Mouse (Mus musculus) embryo, embryonic 9.5 days (tissue): ENCODE measurements around the gene Slc23a2.

ENCODE experiments used
- DNase-seq: peaks from one replicate; pipeline ENCODE4 v3.0.0-alpha.2; 2017; ENCODE audit errors: extremely low spot score

Gene Slc23a2

DNA sequence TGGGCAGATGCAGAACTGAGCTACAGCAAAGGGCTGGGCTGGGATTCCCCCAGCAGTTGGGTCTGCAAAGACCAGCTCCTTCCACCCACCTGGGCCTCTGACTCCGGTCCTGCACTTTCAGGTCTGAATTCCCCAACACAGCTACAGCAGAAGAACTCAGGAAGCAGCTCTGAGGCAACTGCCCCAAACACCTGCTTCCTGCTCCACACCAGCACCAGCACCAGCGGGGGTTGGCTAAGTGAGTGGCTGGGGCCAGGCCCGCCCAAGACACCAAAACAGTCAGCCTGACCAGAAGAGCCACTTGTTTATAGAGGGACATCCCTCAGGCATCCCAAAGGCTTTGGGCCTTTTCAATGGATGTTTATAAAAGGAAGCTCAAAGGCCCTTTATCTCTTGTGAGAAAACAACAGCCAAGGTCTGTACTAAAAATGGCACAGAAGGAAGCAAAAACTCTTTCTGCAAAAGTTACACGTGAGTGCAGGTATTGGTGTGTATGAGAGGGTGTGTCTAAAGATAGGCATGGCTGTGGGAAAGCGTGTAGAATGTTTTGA, 123.8 kb downstream of the Slc23a2 start:
- DNase-seq, result no peak

DNA sequence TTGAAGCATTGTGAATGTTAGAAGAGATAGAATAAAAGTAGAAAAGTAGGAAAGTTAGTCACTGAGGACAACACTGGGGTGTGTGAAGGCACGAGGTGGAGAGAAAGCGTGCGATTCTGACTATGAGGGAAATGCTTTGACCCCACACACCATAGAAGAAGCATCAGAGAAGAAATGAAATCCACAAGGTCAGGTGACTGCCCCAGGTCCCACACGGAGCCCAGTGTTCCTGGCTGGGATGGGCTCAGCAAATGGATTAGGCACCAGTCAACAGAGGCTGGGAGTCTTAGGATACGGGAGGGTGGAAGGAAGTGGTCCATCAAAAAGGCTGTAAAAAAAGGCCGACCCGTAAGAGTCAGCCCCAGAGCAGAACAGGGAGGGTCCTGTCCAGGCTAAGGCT, 124.5 kb downstream of the Slc23a2 start:
- DNase-seq, result no peak

DNA sequence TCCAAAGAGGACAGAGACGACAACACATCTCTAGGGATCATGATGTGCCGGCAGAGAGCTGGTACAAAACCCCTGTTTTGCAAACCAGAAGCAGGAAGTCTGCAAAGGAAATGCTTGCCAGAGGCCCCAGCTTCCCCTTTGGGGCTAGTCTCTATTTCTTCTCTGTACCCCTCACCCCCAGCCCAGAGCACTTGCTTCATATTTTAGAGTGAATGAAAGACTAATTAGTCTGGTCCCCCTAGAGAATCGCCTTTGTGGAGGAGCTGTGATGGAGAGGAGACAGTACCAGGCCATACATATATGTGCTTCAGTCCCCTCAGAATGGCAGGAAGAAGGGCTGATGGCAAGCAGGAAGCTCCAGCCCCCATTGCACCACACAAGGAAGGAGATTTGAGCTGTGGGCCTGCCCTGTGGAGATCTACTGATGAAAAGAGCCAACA, 125.5 kb downstream of the Slc23a2 start:
- DNase-seq, result no peak

DNA sequence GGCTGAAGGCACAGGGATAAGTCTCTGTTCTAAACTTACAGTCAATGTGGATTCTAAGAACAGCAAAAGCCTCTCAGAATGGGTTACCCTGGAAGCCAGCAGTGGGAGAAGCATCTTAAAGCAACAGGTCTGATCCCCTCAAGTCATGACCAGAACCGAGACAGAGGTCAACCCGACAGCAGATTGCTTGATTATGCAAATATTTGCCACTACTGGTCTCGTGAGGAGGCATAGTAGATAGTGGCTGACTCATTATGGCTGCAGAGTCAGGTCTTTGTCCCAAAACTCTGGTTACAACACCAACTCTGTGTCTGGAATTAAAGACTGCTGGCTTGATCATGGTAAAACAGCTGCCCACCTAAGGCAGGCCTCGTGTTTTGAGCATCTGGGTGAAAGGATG, 126.8 kb downstream of the Slc23a2 start:
- no peak for DNase-seq

DNA sequence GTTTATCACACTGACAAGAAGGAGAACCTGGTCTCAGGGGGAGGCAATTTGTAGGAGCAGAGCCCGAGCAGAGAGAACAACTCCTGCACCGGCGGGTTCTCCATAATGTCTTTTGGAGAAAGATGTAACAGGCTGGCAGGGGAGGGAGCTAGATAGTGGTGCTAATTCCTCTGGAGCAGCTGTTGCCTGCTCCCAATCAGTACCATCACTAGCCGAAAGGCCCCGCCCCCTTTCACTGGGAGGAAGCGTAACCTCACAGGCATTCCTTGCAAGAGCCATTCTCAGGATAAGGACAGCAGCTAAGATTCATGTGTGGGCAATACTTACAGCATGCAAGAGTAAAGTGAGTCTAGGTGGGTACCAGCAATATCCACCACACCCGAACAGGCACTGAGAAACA, 127.3 kb downstream of the Slc23a2 start:
- no peak for DNase-seq

GRCm38 (mm10) chr2:132016034-132016433, 128.9 kb downstream of the Slc23a2 start:
- DNase-seq, result no peak

DNA sequence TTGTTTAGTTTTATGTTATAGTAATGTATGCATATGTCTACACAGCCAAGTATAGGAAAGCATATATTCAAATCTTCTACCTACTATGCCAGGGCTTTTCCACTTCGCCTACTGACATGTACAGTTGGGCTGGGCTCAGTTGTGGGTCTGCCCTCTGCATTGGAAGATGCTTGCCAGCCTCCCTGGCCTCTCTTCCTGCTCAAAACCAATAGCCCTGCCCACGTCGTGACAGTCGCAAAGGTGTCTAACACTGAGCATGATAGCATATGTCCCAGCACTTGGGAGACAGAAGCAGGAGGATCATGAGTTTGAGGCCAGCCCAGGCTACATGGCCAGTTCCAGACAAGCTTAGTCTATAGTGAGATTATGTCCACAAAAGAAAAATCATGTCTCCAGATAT, 131.8 kb downstream of the Slc23a2 start:
- DNase-seq, result no peak

GRCm38 (mm10) chr2:132010781-132011180, 134.1 kb downstream of the Slc23a2 start:
- DNase-seq, result no peak

DNA sequence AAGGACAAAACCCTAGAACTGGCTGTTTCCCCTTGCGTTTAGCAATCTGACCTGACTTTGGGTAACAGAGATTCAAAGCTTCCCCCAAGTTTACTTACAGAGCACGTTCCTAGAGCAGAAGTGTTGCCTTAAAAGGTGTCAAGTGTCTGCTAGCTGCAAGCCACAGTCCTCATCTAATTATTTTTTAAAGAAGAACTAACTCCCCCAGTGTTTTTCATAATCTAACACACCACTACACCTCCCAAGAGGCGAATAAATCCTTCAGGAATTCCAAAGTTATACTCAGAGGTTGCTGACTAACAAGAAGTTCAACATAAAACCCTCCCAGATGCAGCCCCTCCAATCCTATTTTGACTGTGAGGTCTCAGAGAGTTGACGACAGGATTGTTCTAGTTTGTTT, 136.7 kb downstream of the Slc23a2 start:
- DNase-seq, result no peak

GRCm38 (mm10) chr2:132007475-132007819, 137.5 kb downstream of the Slc23a2 start:
- no peak for DNase-seq

DNA sequence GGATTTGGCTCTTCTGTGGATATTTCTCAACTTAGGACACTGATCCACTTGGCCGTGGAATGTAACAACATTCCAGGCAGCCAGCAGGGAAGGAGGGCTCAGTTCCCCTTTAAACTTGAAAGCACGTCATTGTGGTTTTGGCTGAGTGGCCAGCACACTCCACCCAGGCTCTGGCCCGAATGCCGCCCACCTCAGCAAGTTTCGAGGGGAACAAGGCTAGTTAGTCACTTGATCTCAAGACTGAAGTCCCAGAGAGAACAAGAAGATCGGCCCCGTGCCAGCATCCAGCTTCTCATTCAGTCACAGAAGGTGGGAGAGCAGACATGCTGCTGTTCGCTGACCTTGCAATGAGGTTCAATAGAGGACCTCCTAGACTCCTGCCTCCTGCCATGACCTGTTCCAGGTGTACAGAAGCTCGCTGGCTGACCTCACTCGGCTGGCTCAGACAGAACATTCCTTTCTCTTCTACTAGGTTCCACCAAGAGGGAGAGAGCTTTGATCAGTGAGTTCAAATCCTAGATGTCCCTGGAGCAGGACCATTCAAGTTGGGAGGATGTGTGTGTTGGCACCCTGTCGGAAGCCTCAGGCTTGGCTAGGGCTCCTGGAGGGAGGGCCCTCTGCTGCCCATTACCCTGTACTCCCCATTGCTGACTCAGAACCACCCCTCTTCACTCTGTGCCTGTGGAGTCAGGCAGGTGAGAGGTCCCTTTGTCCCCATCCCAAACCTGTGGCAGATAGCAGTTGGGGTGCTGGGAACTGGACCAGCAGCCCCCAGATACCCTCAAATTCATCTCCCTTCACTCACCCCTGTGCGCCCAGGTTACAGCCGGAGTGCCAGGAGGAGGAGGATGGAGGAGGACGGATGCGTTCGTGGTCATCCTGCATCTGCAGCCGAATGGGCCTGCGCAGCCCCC, 138.1 kb downstream of the Slc23a2 start:
- DNase-seq, result no peak

DNA sequence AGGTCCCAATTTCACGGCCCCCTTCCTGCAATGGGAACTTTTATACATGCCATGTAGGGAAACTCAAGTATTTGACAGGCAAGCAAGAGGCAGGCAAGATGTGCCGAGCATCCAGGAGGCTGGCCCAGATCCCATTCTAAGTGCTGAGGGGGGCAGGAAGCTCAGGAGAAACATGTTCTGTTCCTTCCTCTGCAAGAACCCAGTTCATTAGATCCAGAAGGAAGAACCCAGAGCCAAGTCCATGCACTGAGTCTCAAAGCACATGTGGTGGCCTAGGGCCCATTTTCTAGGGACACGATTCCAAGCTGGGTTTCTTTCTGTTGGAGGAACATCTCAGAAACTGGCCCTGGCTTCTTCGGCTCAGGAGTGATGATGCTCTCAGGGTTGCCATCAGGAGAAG, 139.5 kb downstream of the Slc23a2 start:
- DNase-seq, result no peak

GRCm38 (mm10) chr2:132004495-132005136, 140.3 kb downstream of the Slc23a2 start:
- no peak for DNase-seq

GRCm38 (mm10) chr2:132003916-132004315, 141.0 kb downstream of the Slc23a2 start:
- no peak for DNase-seq
